In genomic region chr10:26638056-26638455, GRCm38 (mm10) we compare ENCODE assay signal across 15 mouse cellular contexts.
"Had no signal": no experiment of that assay in that cellular context is flagged by ENCODE, and none has a peak within 500 bp of the region (broad histone marks: within the 10 kb centered on the region; RNA-seq: fewer than 3 reads in every experiment).

No protein-coding gene starts in this region.

- H3K36me3 ChIP-seq: kidney, embryonic 15.5 days; limb, embryonic 10.5 days; liver, embryonic 15.5 days; midbrain, embryonic 13.5 days had no signal

- H3K4me3 ChIP-seq: kidney, embryonic 15.5 days; left cerebral cortex, adult 2 months; limb, embryonic 10.5 days; liver, embryonic 15.5 days; midbrain, embryonic 13.5 days had no signal

- H3K9me3 ChIP-seq: kidney, embryonic 15.5 days; limb, embryonic 10.5 days; liver, embryonic 15.5 days; midbrain, embryonic 13.5 days had no signal

- H3K4me2 ChIP-seq: kidney, embryonic 15.5 days; liver, embryonic 11.5 days; liver, embryonic 15.5 days; midbrain, embryonic 13.5 days had no signal

- DNase-seq: kidney, postnatal 25 days; lung, adult 2 months; lung, postnatal 36 days; right cerebral cortex, adult 18-20 months; right cerebral cortex, postnatal 25 days; spleen, adult 18-20 months; thymus, adult 18-20 months; thymus, postnatal 36 days had no signal

- H3K9ac ChIP-seq: kidney, embryonic 15.5 days; liver, embryonic 15.5 days; midbrain, embryonic 13.5 days had no signal

- H3K4me1 ChIP-seq: kidney, embryonic 15.5 days; limb, embryonic 10.5 days; liver, embryonic 15.5 days; midbrain, embryonic 13.5 days had no signal

- H3K27me3 ChIP-seq: kidney, embryonic 15.5 days; liver, embryonic 15.5 days; midbrain, embryonic 13.5 days had no signal

- ATAC-seq: lung, postnatal 0 days; midbrain, embryonic 13.5 days had no signal

- H3K27ac ChIP-seq: kidney, embryonic 15.5 days; left cerebral cortex, adult 2 months; limb, embryonic 10.5 days; liver, embryonic 15.5 days; midbrain, embryonic 13.5 days had no signal
